Mouse (Mus musculus): ENCODE results near the gene Babam2.

- TF ChIP-seq CTCF (IDR thresholded peaks at IDR 0.05; ENCODE audit: low read depth): no peak
- TF ChIP-seq EP300 (IDR thresholded peaks at IDR 0.05; ENCODE audit: low read depth): no peak
Measured at GRCm38 (mm10) chr5:31704971-31705370, 7.5 kb downstream of the Babam2 start.

All from liver, postnatal 0 days (tissue).